Mouse (Mus musculus) thymus, adult 18-20 months (tissue): Measurements from ENCODE around the gene Zswim8.

Source experiments
- DNase-seq, 2 experiments: peaks; one replicate each; pipeline ENCODE4 v3.0.0; 2022; ENCODE audit warnings: mixed read lengths in 2 of 2

Zswim8 gene

GRCm38 (mm10) chr14:20733041-20733951, 25.9 kb downstream of the Zswim8 start:
- no peak for DNase-seq

GRCm38 (mm10) chr14:20733952-20734774, 26.8 kb downstream of the Zswim8 start, which contains the start of gene Ndst2:
Ndst2 (minus strand) TSS chr14:20734562.
- peak; percentile 68 to 72 for DNase-seq

- no peak for DNase-seq
These were observed 27.7 kb downstream of the Zswim8 start for GRCm38 (mm10) chr14:20735052-20735451.

GRCm38 (mm10) chr14:20735892-20736390, 28.6 kb downstream of the Zswim8 start:
- no peak for DNase-seq

- DNase-seq: no peak
These were observed 30.0 kb downstream of the Zswim8 start for GRCm38 (mm10) chr14:20737306-20737705.

GRCm38 (mm10) chr14:20738511-20738910, 31.2 kb downstream of the Zswim8 start:
- no peak for DNase-seq

GRCm38 (mm10) chr14:20741301-20741700, 33.9 kb downstream of the Zswim8 start:
- DNase-seq: no peak

GRCm38 (mm10) chr14:20743614-20744013, 36.3 kb downstream of the Zswim8 start:
- no peak for DNase-seq

- no peak for DNase-seq
These were observed 39.6 kb downstream of the Zswim8 start for GRCm38 (mm10) chr14:20746935-20747334.

GRCm38 (mm10) chr14:20748388-20748787, 41.0 kb downstream of the Zswim8 start:
- DNase-seq: no peak

- DNase-seq: no peak
These were observed 42.2 kb downstream of the Zswim8 start for GRCm38 (mm10) chr14:20749494-20750051.

- no peak for DNase-seq
These were observed 43.2 kb downstream of the Zswim8 start for GRCm38 (mm10) chr14:20750503-20750902.

GRCm38 (mm10) chr14:20753792-20754191, 46.4 kb downstream of the Zswim8 start:
- no peak for DNase-seq

GRCm38 (mm10) chr14:20757370-20757907, 50.1 kb downstream of the Zswim8 start:
- no peak for DNase-seq

GRCm38 (mm10) chr14:20758768-20759435, 51.5 kb downstream of the Zswim8 start:
- no peak for DNase-seq

GRCm38 (mm10) chr14:20764942-20765341, 57.6 kb downstream of the Zswim8 start:
- DNase-seq: no peak

- peak; percentile 56 to 65 for DNase-seq
These were observed 58.4 kb downstream of the Zswim8 start for GRCm38 (mm10) chr14:20765642-20766258.

- no peak for DNase-seq
These were observed 60.6 kb downstream of the Zswim8 start for GRCm38 (mm10) chr14:20767936-20768335.

- DNase-seq: no peak
These were observed 61.2 kb downstream of the Zswim8 start for GRCm38 (mm10) chr14:20768581-20768980.

GRCm38 (mm10) chr14:20771941-20772340, 64.6 kb downstream of the Zswim8 start:
- DNase-seq: no peak

GRCm38 (mm10) chr14:20772808-20773207, 65.5 kb downstream of the Zswim8 start:
- no peak for DNase-seq
